Mouse (Mus musculus): ENCODE data around the gene Paqr6. TPM values are rescaled to one million over a fixed set of nuclear protein-coding genes. Genes with fewer than 3 reads are reported as not detected.
"Not testable (repeated sequence)": the region's sequence is repeated elsewhere in the genome, so short reads cannot be mapped to it uniquely, and the experiment has no call there.

Gene Paqr6
- polyA plus RNA-seq, 1 experiment from 2014 or later = 3.9 TPM

GRCm38 (mm10) chr3:88367517-88367916 lies 3.1 kb downstream of the Paqr6 start:
- H3K36me3 ChIP-seq; ATAC-seq (replicated peaks; ENCODE audit: insufficient number of reproducible peaks, insufficient read depth, low FRiP score, low read depth); H3K4me3 ChIP-seq; H3K9ac ChIP-seq; H3K27ac ChIP-seq; H3K9me3 ChIP-seq (replicated peaks): not testable (repeated sequence)
- WGBS = 57% methylated on average over 3 of the region's 7 CpGs
- H3K4me1 ChIP-seq (replicated peaks) = peaks cover 23% of the 10 kb centered on the region
- peaks cover 23% of the 10 kb centered on the region for H3K27me3 ChIP-seq
- H3K4me2 ChIP-seq = peak overlapping the region; percentile 56

GRCm38 (mm10) chr3:88368511-88368910 lies 4.1 kb downstream of the Paqr6 start:
- not testable (repeated sequence) for ATAC-seq (replicated peaks; ENCODE audit: insufficient number of reproducible peaks, insufficient read depth, low FRiP score, low read depth); H3K9ac ChIP-seq; H3K4me3 ChIP-seq; H3K36me3 ChIP-seq; H3K27ac ChIP-seq; H3K4me2 ChIP-seq; H3K9me3 ChIP-seq (replicated peaks)
- 48% methylated on average over 7 of the region's 7 CpGs for WGBS
- H3K27me3 ChIP-seq = peaks cover 23% of the 10 kb centered on the region
- peaks cover 22% of the 10 kb centered on the region for H3K4me1 ChIP-seq (replicated peaks)

GRCm38 (mm10) chr3:88372643-88373042 lies 8.3 kb downstream of the Paqr6 start, which contains the start of gene Bglap3:
Gene Bglap3, minus strand, starts transcription at chr3:88372743.
- H3K4me1 ChIP-seq (replicated peaks) = not testable (repeated sequence)
- WGBS = 88% methylated on average over 9 of the region's 9 CpGs

GRCm38 (mm10) chr3:88375750-88376626 lies 11.6 kb downstream of the Paqr6 start:
- H3K36me3 ChIP-seq; H3K4me1 ChIP-seq (replicated peaks); H3K27me3 ChIP-seq; H3K9ac ChIP-seq; H3K27ac ChIP-seq; H3K9me3 ChIP-seq (replicated peaks): not testable (repeated sequence)
- 12% methylated on average over 19 of the region's 19 CpGs for WGBS
- Histone ChIP-seq H3K4me2 (peak overlapping the region; percentile 52), H3K4me3 (peak overlapping the region; percentile 18; the same call in 1 of the 2 replicates)
- ATAC-seq (replicated peaks; ENCODE audit: insufficient number of reproducible peaks, insufficient read depth, low FRiP score, low read depth) = peak; percentile 75; the same call in 1 of the 2 replicates

More at GRCm38 (mm10) chr3:88372643-88373042, 8.3 kb downstream of the Paqr6 start, which contains the start of gene Bglap3:
- H3K36me3 ChIP-seq; H3K4me2 ChIP-seq; H3K9ac ChIP-seq; H3K9me3 ChIP-seq (replicated peaks); H3K4me3 ChIP-seq; H3K27me3 ChIP-seq; ATAC-seq (replicated peaks; ENCODE audit: insufficient number of reproducible peaks, insufficient read depth, low FRiP score, low read depth); H3K27ac ChIP-seq: not testable (repeated sequence)

GRCm38 (mm10) chr3:88376644-88377043 lies 12.3 kb downstream of the Paqr6 start:
- peak overlapping the region; percentile 52 for H3K4me2 ChIP-seq

GRCm38 (mm10) chr3:88378599-88378998 lies 14.2 kb downstream of the Paqr6 start, which contains the start of gene Bglap2:
Gene Bglap2, minus strand, starts transcription at chr3:88378699.
- not testable (repeated sequence) for ATAC-seq (replicated peaks; ENCODE audit: insufficient number of reproducible peaks, insufficient read depth, low FRiP score, low read depth); H3K9me3 ChIP-seq (replicated peaks); H3K4me2 ChIP-seq; H3K27ac ChIP-seq; H3K9ac ChIP-seq; H3K4me1 ChIP-seq (replicated peaks); H3K36me3 ChIP-seq; H3K4me3 ChIP-seq; H3K27me3 ChIP-seq
- WGBS = 76% methylated on average over 5 of the region's 5 CpGs

More at GRCm38 (mm10) chr3:88376644-88377043, 12.3 kb downstream of the Paqr6 start:
- not testable (repeated sequence) for H3K9ac ChIP-seq; H3K27ac ChIP-seq; H3K9me3 ChIP-seq (replicated peaks); H3K27me3 ChIP-seq; H3K36me3 ChIP-seq; ATAC-seq (replicated peaks; ENCODE audit: insufficient number of reproducible peaks, insufficient read depth, low FRiP score, low read depth); H3K4me3 ChIP-seq; H3K4me1 ChIP-seq (replicated peaks)
- 22% methylated on average over 6 of the region's 7 CpGs for WGBS

GRCm38 (mm10) chr3:88381389-88382315 lies 17.3 kb downstream of the Paqr6 start:
- H3K4me1 ChIP-seq (replicated peaks); H3K27ac ChIP-seq; H3K9ac ChIP-seq; H3K9me3 ChIP-seq (replicated peaks); H3K4me3 ChIP-seq; H3K36me3 ChIP-seq; H3K27me3 ChIP-seq: not testable (repeated sequence)
- peak overlapping the region; percentile 52 for H3K4me2 ChIP-seq
- ATAC-seq (replicated peaks; ENCODE audit: insufficient number of reproducible peaks, insufficient read depth, low FRiP score, low read depth) = peak; percentile 69; the same call in 1 of the 2 replicates
- WGBS = 11% methylated on average over 20 of the region's 22 CpGs

GRCm38 (mm10) chr3:88382383-88382782 lies 18.0 kb downstream of the Paqr6 start:
- not testable (repeated sequence) for H3K9me3 ChIP-seq (replicated peaks); H3K9ac ChIP-seq; H3K27ac ChIP-seq; H3K4me2 ChIP-seq; H3K36me3 ChIP-seq; H3K4me3 ChIP-seq; H3K4me1 ChIP-seq (replicated peaks); H3K27me3 ChIP-seq; ATAC-seq (replicated peaks; ENCODE audit: insufficient number of reproducible peaks, insufficient read depth, low FRiP score, low read depth)
- 57% methylated on average over 2 of the region's 7 CpGs for WGBS

- 75% methylated on average over 5 of the region's 5 CpGs for WGBS
These were observed 20.0 kb downstream of the Paqr6 start, which contains the start of gene Bglap for GRCm38 (mm10) chr3:88384364-88384763. Gene Bglap, minus strand, starts transcription at chr3:88384464.

GRCm38 (mm10) chr3:88393776-88394375 lies 29.5 kb downstream of the Paqr6 start:
- WGBS = 79% methylated on average over 9 of the region's 9 CpGs
- peaks cover 17% of the 10 kb centered on the region for H3K36me3 ChIP-seq
- ATAC-seq (replicated peaks; ENCODE audit: insufficient number of reproducible peaks, insufficient read depth, low FRiP score, low read depth) = 0 out of 2 replicates have a peak, but pooled peaks have one; percentile 35

More at GRCm38 (mm10) chr3:88384364-88384763, 20.0 kb downstream of the Paqr6 start, which contains the start of gene Bglap:
- no peak for ATAC-seq (replicated peaks; ENCODE audit: insufficient number of reproducible peaks, insufficient read depth, low FRiP score, low read depth)
- Histone ChIP-seq H3K4me3 (no peak within 1 kb of the TSS), H3K27me3 (no peaks in the 10 kb centered on the region), H3K4me1 (replicated peaks) (peaks cover 3% of the 10 kb centered on the region; the same call in 1 of the 2 replicates), H3K27ac (no peak within 1 kb of the TSS), H3K9me3 (replicated peaks) (no peaks in the 10 kb centered on the region), H3K36me3 (no peaks in the 10 kb centered on the region), H3K4me2 (no peak within 1 kb of the TSS), H3K9ac (no peak within 1 kb of the TSS)

More at GRCm38 (mm10) chr3:88393776-88394375, 29.5 kb downstream of the Paqr6 start:
- no peaks in the 10 kb centered on the region for H3K9me3 ChIP-seq (replicated peaks)
- H3K27ac ChIP-seq = no peak overlapping the region
- H3K27me3 ChIP-seq = no peaks in the 10 kb centered on the region
- H3K9ac ChIP-seq = no peak overlapping the region
- H3K4me3 ChIP-seq = no peak overlapping the region
- H3K4me1 ChIP-seq (replicated peaks) = no peaks in the 10 kb centered on the region
- H3K4me2 ChIP-seq = no peak overlapping the region

All from heart, embryonic 15.5 days (tissue).